Mouse (Mus musculus) ES-Bruce4 (cell line): ENCODE data around the gene Gm7534.

Experiments used
- CTCF ChIP-seq: IDR thresholded peaks from one replicate; pipeline ENCODE4 v1.8.1; 2011; ENCODE audit warnings: low read depth, low read length
- POLR2A ChIP-seq: IDR thresholded peaks from one replicate; pipeline ENCODE4 v1.8.1; 2011; ENCODE audit warnings: low read length; ENCODE audit not compliant: insufficient read depth

DNA sequence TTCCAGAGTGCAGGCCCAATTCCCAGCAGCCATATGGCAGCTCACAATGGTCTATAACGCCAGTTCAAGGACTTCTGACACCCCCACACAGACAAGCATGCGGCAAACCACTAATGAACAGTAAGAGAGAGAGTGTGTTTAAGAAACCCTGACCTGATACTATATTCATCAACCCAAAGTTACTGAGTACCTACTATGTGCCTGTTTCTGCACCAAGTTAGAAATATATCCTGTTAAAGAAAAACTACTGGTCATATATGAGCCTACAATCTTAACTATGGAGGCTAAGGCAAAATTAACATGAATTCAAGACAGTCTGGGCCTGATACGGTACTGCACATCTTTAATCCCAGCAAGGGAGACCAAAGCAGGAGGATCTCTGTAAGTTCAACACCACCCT is 17.2 kb downstream of the Gm7534 start:
- no peak for TF ChIP-seq CTCF
- TF ChIP-seq POLR2A, result no peak
